Mouse (Mus musculus) liver, adult 2 months (tissue): ENCODE data around the gene Dus1l. TPM values are rescaled to one million over a fixed set of nuclear protein-coding genes. Genes with fewer than 3 reads are reported as not detected.

Experiments
- DNase-seq: peaks from one replicate; pipeline ENCODE4 v3.0.0-alpha.2; 2011; ENCODE audit warnings: low read depth, low spot score; ENCODE audit errors: extremely low read depth
- H3K27ac ChIP-seq: fragments of 200-500 bp; replicated peaks from 2 replicates; pipeline ENCODE4 v1.5.1; 2012; ENCODE audit warnings: low read depth, mild to moderate bottlenecking, control low read depth, inconsistent platforms, low read length; ENCODE audit not compliant: insufficient read depth
- H3K27me3 ChIP-seq: fragments of 200-500 bp; 2 replicates; pipeline ENCODE4 v1.6.1; 2012; ENCODE audit warnings: mild to moderate bottlenecking, moderate library complexity, low read length, inconsistent platforms; ENCODE audit not compliant: control insufficient read depth, insufficient read depth
- H3K36me3 ChIP-seq: fragments of 200-500 bp; 2 replicates; pipeline ENCODE4 v1.6.1; 2012; ENCODE audit warnings: low read length, inconsistent platforms; ENCODE audit not compliant: control insufficient read depth, insufficient read depth
- H3K4me1 ChIP-seq: fragments of 200-500 bp; 2 replicates; pipeline ENCODE4 v1.6.1; 2011; ENCODE audit warnings: low read length; ENCODE audit not compliant: control insufficient read depth, insufficient read depth
- H3K4me3 ChIP-seq: fragments of 200-500 bp; 2 replicates; pipeline ENCODE4 v1.5.1; 2011; ENCODE audit warnings: low read depth, mild to moderate bottlenecking, control low read depth, low read length, moderate library complexity; ENCODE audit not compliant: insufficient read depth
- H3K79me2 ChIP-seq: fragments of 200-500 bp; 2 replicates; pipeline ENCODE4 v1.6.1; 2012; ENCODE audit warnings: inconsistent platforms, mild to moderate bottlenecking, low read length, moderate library complexity; ENCODE audit not compliant: control insufficient read depth, insufficient read depth
- H3K9ac ChIP-seq: fragments of 200-500 bp; 2 replicates; pipeline ENCODE4 v1.6.1; 2012; ENCODE audit warnings: low read depth, mild to moderate bottlenecking, control low read depth, inconsistent platforms, low read length
- CTCF ChIP-seq: fragments of 200-500 bp; IDR thresholded peaks from 2 replicates; pipeline ENCODE4 v1.5.1; 2011; ENCODE audit warnings: low read depth, low read length, control low read depth
- POLR2A ChIP-seq: fragments of 200-500 bp; IDR thresholded peaks from 2 replicates; pipeline ENCODE4 v1.6.1; 2011; ENCODE audit warnings: low read length, control low read depth; ENCODE audit not compliant: insufficient read depth; ENCODE audit errors: extremely low read depth
- WGBS: fragments of 180-500 bp; shearing (Covaris S2); methylation state at CpG from one replicate; pipeline ENCODE4 v1.1.7; 2018; 5-methylcytosine and 5-hydroxymethylcytosine counted together
- polyA plus RNA-seq: library from polyadenylated mRNA; depleted of rRNA; stranded (reverse); fragments of >200 nt; gene quantifications from 2 replicates; pipeline ENCODE4 v1.2.3, GENCODE M21; 2012
- total RNA-seq: library from RNA; depleted of rRNA; stranded (reverse); fragments of >200 nt; gene quantifications from 2 replicates; pipeline ENCODE4 v1.2.3, GENCODE M21; 2014

Gene Dus1l
- total and polyA plus RNA-seq, 2 experiments, result 52.1 to 69.7 TPM

DNA sequence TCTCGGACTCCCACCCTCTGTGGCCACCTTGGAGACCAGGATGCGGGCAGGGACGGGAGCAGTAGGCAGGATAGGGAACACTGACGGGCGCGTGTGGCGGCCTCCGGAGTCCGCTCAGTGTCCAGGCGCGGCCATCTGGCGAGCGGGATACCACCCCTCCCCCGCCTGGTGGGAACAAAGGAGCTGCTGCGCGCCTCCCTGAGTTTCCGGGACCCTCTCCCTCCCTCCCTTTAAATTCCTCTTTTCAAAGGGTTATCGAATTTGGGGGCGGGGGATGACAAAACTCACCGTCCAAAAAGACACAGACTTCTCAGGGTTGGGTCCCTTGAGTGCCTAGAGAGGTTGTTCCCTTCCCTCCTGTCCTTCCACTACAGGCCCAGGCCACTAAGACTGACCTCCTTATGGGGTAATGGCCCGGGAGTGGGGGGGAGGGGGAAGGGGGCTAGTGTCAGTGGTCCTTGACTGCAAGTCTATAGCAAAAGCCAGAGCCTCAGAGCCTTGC lies 28.6 kb upstream of the Dus1l start:
- 3% methylated on average over 21 of the region's 21 CpGs for WGBS
- peak overlapping the region; percentile 73 for H3K9ac ChIP-seq

DNA sequence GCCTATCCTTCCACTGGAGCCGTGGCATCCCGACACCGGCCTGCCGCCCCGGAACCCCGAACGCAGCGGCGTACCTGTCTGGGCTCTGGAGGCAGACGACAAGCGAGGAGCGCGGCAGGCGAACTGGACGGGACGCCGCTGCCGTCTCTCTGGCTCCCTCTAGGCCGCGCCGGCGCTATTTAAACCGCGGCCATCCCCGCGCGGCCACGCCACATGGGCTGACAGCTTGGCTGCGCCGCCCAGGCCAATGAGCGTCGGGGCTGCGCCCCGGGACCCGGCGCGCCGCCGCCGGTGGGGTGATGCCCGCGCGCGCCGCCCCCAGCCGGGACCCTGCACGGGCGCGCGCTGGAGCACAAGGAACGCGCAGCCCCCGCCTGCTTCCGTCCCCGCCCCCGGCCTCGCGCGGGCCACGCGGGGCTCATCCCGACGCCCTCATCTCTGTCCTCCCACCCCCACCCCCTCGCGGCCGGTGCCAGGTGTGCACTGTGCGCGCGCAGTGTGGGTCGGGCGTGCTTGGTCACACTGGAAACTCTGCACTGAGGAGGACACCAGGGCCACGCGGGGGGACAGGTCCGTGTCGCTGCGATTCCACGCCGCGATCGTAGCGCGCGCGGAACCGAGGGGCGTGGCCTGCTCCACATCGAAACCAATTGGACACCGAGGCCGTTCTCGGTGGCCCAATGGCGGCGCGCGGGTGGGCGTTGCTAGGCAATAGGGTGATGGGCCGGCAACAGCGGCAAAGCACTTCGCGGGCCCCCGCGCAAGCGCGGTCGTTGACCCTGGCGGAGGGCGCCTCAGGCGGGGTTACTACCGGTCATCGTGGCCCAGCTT lies 28.0 kb upstream of the Dus1l start, which contains the start of gene Fasn:
Fasn (minus strand) TSS at position 592 of the 831 bp plus-strand sequence.
- Histone ChIP-seq H3K9ac (peak within 1 kb of the TSS; percentile 94), H3K79me2 (peaks cover 19% of the 10 kb centered on the region), H3K36me3 (peaks cover 15% of the 10 kb centered on the region), H3K27ac (peak within 1 kb of the TSS; percentile 89), H3K27me3 (no peaks in the 10 kb centered on the region), H3K4me1 (peaks cover 31% of the 10 kb centered on the region), H3K4me3 (peak within 1 kb of the TSS; percentile 96)
- WGBS, result under 1% methylated on average over 109 of the region's 109 CpGs
- TF ChIP-seq POLR2A (peak; percentile 99), CTCF (peak; percentile 57)
- DNase-seq, result peak; percentile 79

More for the DNA sequence above, 28.6 kb upstream of the Dus1l start:
- peaks cover 32% of the 10 kb centered on the region for H3K4me1 ChIP-seq
- no peaks in the 10 kb centered on the region for H3K27me3 ChIP-seq
- H3K4me3 ChIP-seq, result peak overlapping the region; percentile 68
- H3K36me3 ChIP-seq, result peaks cover 8% of the 10 kb centered on the region
- DNase-seq, result no peak
- TF ChIP-seq CTCF (no peak), POLR2A (no peak)
- peak overlapping the region; percentile 73 for H3K27ac ChIP-seq
- H3K79me2 ChIP-seq, result peaks cover 19% of the 10 kb centered on the region

DNA sequence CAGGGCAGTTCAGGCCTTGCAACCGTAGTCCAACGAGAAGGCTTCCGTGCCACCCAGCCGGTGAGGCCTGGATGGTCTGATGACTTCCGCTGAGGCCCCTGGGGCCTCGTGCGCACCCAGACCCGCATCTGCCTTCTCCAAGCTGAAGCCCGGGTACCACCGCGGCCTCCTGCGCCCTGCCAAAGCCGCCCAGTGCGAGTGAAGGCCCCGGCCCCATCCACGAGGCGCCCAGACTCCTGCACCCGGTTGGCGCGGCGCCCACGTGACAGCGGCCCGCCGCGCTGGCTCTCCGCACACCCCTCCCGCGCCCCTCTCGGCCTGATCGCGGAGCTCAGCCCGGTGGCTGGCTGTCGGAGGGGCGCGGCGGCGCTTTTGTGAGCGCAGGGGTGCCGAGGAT lies 27.3 kb upstream of the Dus1l start:
- peaks cover 19% of the 10 kb centered on the region for H3K79me2 ChIP-seq
- TF ChIP-seq CTCF, result no peak
- TF ChIP-seq POLR2A, result no peak
- peaks cover 15% of the 10 kb centered on the region for H3K36me3 ChIP-seq
- H3K27me3 ChIP-seq, result no peaks in the 10 kb centered on the region
- H3K4me1 ChIP-seq, result peaks cover 34% of the 10 kb centered on the region
- peak overlapping the region; percentile 94 for H3K9ac ChIP-seq
- DNase-seq, result no peak
- peak overlapping the region; percentile 81 for H3K27ac ChIP-seq
- WGBS, result 2% methylated on average over 40 of the region's 40 CpGs
- peak overlapping the region; percentile 96 for H3K4me3 ChIP-seq

DNA sequence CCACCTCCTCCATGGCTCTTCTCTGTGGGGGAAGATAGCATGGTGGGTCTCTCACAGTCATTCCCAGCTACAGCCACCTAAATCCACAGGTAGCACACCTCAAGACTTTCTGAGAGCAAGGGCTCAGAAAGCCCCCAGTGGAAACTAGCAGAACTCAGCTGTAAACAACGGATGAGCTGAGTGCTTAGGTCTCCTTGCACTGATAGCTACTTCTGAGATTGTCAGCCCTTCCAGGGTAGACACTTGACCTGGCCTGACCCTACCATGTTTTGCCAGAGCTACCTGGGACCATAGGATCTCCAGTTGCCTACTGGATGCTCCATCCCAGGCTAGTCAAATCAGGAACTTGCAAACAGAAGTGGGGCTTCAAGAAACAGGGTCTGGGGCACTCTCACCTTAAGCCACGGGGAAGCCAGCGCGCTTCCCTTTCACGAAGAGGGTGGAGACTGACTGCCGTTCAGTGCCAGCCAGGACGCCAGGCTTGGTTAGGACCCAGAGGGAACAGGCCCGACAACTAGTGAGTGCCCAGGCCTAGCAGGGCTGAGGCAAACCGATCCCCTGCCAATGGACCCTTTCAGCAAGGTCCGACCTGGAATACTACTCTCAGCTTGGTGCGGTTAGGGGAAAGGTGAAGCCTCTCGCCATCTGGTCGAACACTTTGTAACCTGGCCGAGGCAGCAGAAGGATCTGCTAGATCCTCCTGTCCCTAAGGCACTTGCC lies 26.8 kb upstream of the Dus1l start:
- DNase-seq, result no peak
- H3K27ac ChIP-seq, result peak overlapping the region; percentile 81
- peak overlapping the region; percentile 96 for H3K4me3 ChIP-seq
- TF ChIP-seq CTCF (no peak), POLR2A (0 out of 2 replicates have a peak, but pooled peaks have one; percentile 27)
- peaks cover 19% of the 10 kb centered on the region for H3K79me2 ChIP-seq
- H3K36me3 ChIP-seq, result peaks cover 20% of the 10 kb centered on the region
- peaks cover 38% of the 10 kb centered on the region for H3K4me1 ChIP-seq
- WGBS, result 6% methylated on average over 14 of the region's 14 CpGs
- H3K9ac ChIP-seq, result peak overlapping the region; percentile 94
- H3K27me3 ChIP-seq, result no peaks in the 10 kb centered on the region

DNA sequence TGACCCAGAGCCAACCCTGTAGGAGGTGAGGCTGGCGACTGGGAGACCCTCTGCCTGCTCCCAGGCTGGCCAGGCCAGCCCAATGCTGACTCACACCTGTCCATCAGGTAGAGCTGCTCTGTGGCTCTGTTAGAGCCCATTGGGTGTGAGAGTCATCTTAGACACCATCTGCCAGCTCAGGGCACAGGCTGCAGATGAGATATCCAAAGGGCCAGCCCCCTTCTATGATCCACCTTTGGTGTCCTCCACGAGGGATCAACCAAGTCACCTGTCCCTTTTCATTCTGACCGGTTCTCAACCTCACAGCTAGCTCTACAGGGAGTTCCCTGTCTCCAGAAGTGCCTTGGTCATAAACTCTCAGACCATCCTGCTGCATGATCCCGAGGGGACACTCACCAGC lies 26.1 kb upstream of the Dus1l start:
- H3K4me3 ChIP-seq, result peak overlapping the region; percentile 96
- no peaks in the 10 kb centered on the region for H3K27me3 ChIP-seq
- H3K27ac ChIP-seq, result peak overlapping the region; percentile 81
- H3K79me2 ChIP-seq, result peaks cover 19% of the 10 kb centered on the region
- peaks cover 41% of the 10 kb centered on the region for H3K4me1 ChIP-seq
- H3K36me3 ChIP-seq, result peaks cover 23% of the 10 kb centered on the region
- TF ChIP-seq CTCF, result no peak
- TF ChIP-seq POLR2A, result 0 out of 2 replicates have a peak, but pooled peaks have one; percentile 2
- DNase-seq, result no peak
- peak overlapping the region; percentile 94 for H3K9ac ChIP-seq
- 25% methylated on average over 4 of the region's 4 CpGs for WGBS
